Mouse (Mus musculus): ENCODE data around the gene Dqx1.

DNA sequence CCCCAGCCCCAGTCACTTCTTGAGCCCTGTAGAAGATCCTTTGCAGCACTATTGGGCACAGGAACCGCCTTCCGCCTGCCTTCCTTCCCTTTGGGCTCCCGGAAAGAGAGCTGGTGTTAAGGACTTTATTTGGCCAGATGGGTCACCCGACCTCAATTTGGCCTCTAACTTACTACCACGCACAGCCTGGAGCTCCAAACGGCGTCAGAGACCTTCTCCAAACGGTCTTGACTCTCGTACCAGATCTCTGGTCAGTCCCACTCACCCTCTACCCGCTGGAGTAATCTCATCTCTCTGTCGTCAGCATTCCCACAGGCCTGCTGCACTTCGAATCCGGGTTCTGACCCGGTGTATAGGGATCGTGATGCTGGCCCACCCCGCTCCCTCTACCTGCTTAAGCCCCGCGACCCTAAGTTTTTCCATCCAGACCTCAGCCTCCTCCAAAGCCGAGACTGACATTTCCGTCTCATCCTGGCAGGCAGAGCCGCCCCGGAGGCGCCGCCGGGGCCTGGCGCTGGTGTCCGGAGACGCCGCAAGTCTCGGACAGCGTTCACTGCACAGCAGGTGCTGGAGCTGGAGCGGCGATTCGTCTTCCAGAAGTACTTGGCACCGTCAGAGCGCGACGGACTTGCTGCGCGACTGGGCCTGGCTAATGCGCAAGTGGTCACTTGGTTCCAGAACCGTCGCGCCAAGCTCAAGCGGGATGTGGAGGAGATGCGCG, 29.7 kb downstream of the Dqx1 start:
- TF ChIP-seq CTCF (IDR thresholded peaks at IDR 0.05; ENCODE audit: control insufficient read depth, insufficient read depth, insufficient replicate concordance, low read depth, low read length) (no peak), POLR2A (IDR thresholded peaks at IDR 0.05; ENCODE audit: control insufficient read depth, low read depth, low read length) (no peak)
